Mouse (Mus musculus) limb, embryonic 10.5 days (tissue): ENCODE results near the gene Slk. TPM values are rescaled to one million over a fixed set of nuclear protein-coding genes. Genes with fewer than 3 reads are reported as not detected.

Experiments used
- DNase-seq: peaks from one replicate; pipeline ENCODE4 v3.0.0-alpha.2; 2017; ENCODE audit warnings: low spot score
- H3K27ac ChIP-seq: fragments of 300-500 bp; sonication (generic); 2 replicates; pipeline ENCODE4 v1.5.1; 2016; ENCODE audit warnings: mild to moderate bottlenecking
- H3K27me3 ChIP-seq: fragments of 300-500 bp; sonication (generic); 2 replicates; pipeline ENCODE4 v1.6.1; 2016; ENCODE audit warnings: low read depth, mild to moderate bottlenecking; ENCODE audit not compliant: poor library complexity, severe bottlenecking
- H3K36me3 ChIP-seq: fragments of 300-500 bp; sonication (generic); 2 replicates; pipeline ENCODE4 v1.6.1; 2016; ENCODE audit warnings: mild to moderate bottlenecking, moderate library complexity
- H3K4me1 ChIP-seq: fragments of 300-500 bp; sonication (generic); 2 replicates; pipeline ENCODE4 v1.6.1; 2016
- H3K4me3 ChIP-seq: fragments of 300-500 bp; sonication (generic); 2 replicates; pipeline ENCODE4 v1.5.1; 2016; ENCODE audit warnings: mild to moderate bottlenecking, moderate library complexity
- H3K9me3 ChIP-seq: fragments of 300-500 bp; sonication (generic); replicated peaks from 2 replicates; pipeline ENCODE4 v1.6.1; 2016; ENCODE audit warnings: mild to moderate bottlenecking
- WGBS: fragments of 180-500 bp; shearing (Covaris S2); methylation state at CpG from one replicate; pipeline ENCODE4 v1.1.7; 2016; 5-methylcytosine and 5-hydroxymethylcytosine counted together
- polyA plus RNA-seq: library from polyadenylated mRNA; unstranded; fragments of >200 nt; fragmentation: Nextera tagmentation; extraction: Ambion mirVana; gene quantifications from 2 replicates; pipeline ENCODE4 v1.2.1, GENCODE M21; 2016

The Slk gene
- polyA plus RNA-seq, 1 experiment from 2014 or later, result 9.1 TPM

- no peaks in the 10 kb centered on the region for H3K9me3 ChIP-seq
- no peaks in the 10 kb centered on the region for H3K27me3 ChIP-seq
- no peak overlapping the region for H3K4me3 ChIP-seq
- no peak for DNase-seq
- peak overlapping the region; percentile 6; the same call in 1 of the 2 replicates for H3K27ac ChIP-seq
- H3K4me1 ChIP-seq, result peaks cover 19% of the 10 kb centered on the region; the same call in 1 of the 2 replicates
- 58% methylated on average over 9 of the region's 9 CpGs for WGBS
- no peaks in the 10 kb centered on the region for H3K36me3 ChIP-seq
Measured at GRCm38 (mm10) chr19:47668399-47668798, 88.9 kb downstream of the Slk start.

GRCm38 (mm10) chr19:47674419-47674818 is 94.9 kb downstream of the Slk start:
- no peak overlapping the region for H3K27ac ChIP-seq
- DNase-seq, result peak; percentile 55
- H3K4me1 ChIP-seq, result peaks cover 11% of the 10 kb centered on the region; the same call in 1 of the 2 replicates
- no peaks in the 10 kb centered on the region for H3K36me3 ChIP-seq
- WGBS, result 45% methylated on average over 8 of the region's 8 CpGs
- no peaks in the 10 kb centered on the region for H3K27me3 ChIP-seq
- no peak overlapping the region for H3K4me3 ChIP-seq
- H3K9me3 ChIP-seq, result no peaks in the 10 kb centered on the region

GRCm38 (mm10) chr19:47678675-47679074 is 99.2 kb downstream of the Slk start:
- WGBS, result 86% methylated on average over 12 of the region's 12 CpGs
- Histone ChIP-seq H3K36me3 (no peaks in the 10 kb centered on the region), H3K27me3 (no peaks in the 10 kb centered on the region), H3K4me1 (peaks cover 11% of the 10 kb centered on the region; the same call in 1 of the 2 replicates), H3K9me3 (no peaks in the 10 kb centered on the region), H3K4me3 (no peak overlapping the region), H3K27ac (no peak overlapping the region)
- no peak for DNase-seq

- H3K4me1 ChIP-seq, result peaks cover 18% of the 10 kb centered on the region
- WGBS, result 91% methylated on average over 7 of the region's 7 CpGs
- no peak overlapping the region for H3K4me3 ChIP-seq
- DNase-seq, result no peak
- H3K27me3 ChIP-seq, result no peaks in the 10 kb centered on the region
- H3K36me3 ChIP-seq, result no peaks in the 10 kb centered on the region
- H3K27ac ChIP-seq, result no peak overlapping the region
- no peaks in the 10 kb centered on the region for H3K9me3 ChIP-seq
Measured at GRCm38 (mm10) chr19:47689592-47689991, 110.1 kb downstream of the Slk start.

- no peak for DNase-seq
- 77% methylated on average over 6 of the region's 6 CpGs for WGBS
- H3K4me3 ChIP-seq, result no peak within 1 kb of the TSS
- no peaks in the 10 kb centered on the region for H3K9me3 ChIP-seq
- no peak within 1 kb of the TSS for H3K27ac ChIP-seq
- H3K27me3 ChIP-seq, result no peaks in the 10 kb centered on the region
- H3K4me1 ChIP-seq, result no peaks in the 10 kb centered on the region
- no peaks in the 10 kb centered on the region for H3K36me3 ChIP-seq
Measured at GRCm38 (mm10) chr19:47691994-47692393, 112.5 kb downstream of the Slk start, which contains the start of gene Col17a1. Col17a1 (minus strand) TSS chr19:47692094.

Other genes starting within 250 kb of the Slk start
- gene Sh3pxd2a, start 115.3 kb upstream of the Slk start, polyA plus RNA-seq, result 3.1 and 3.8 TPM in 2 replicates
- 62.3 and 74.5 TPM in 2 replicates for gene Stn1, start 42.2 kb upstream of the Slk start, polyA plus RNA-seq
- 0.83 and 1.8 TPM in 2 replicates for gene Col17a1, start 112.4 kb downstream of the Slk start, polyA plus RNA-seq
- 246 and 260 TPM in 2 replicates for gene Sfr1, start 152.0 kb downstream of the Slk start, polyA plus RNA-seq